ENCODE assay signal across 20 mouse cellular contexts in the genomic region with DNA sequence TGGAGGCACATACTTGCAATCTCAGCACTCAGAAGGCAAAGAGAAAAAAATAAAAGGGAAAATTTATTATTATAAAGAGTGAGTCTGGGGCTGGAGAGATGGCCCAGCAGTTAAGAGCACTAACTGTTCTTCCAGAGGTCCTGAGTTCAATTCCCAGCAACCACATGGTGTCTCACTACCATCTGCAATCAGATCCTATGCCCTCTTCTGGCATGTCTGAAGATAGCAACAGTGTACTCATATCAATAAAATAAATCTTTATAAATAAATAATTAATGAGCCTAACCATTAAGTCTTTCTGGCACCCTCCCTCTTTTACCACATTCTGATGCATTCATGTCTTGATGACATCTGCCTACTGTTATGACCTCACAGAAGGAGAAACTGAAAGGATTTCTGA.
A peak's percentile ranks its signal among the peaks of the same experiment; 100 is the strongest.
DNase-seq lines count a peak whose midpoint lies in the region; ATAC-seq and TF ChIP-seq lines count a peak whose summit lies in the region.
"Had no signal": no experiment of that assay in that cellular context is flagged by ENCODE, and none has a peak within 500 bp of the region (broad histone marks: within the 10 kb centered on the region; RNA-seq: fewer than 3 reads in every experiment).

No protein-coding gene starts in this region.

- no peak for TF ChIP-seq POLR2A in heart, adult 2 months (IDR thresholded peaks at IDR 0.05; ENCODE audit: insufficient read depth, low read depth, low read length)
- TF ChIP-seq POLR2A in CH12.LX (IDR thresholded peaks at IDR 0.05; ENCODE audit: low read depth, low read length): no peak

- in situ Hi-C loops in CH12.LX (cut with MboI; ENCODE audit: low pct_ligation_motif_present, low pct_unique_long_range_greater_than_20kb, low sequenced_read_pairs): no loop called here

- H3K9me3 ChIP-seq in midbrain, embryonic 11.5 days (ENCODE audit: control insufficient read depth, low read length): no peaks in the 10 kb centered on the region
- H3K9me3 ChIP-seq in midbrain, embryonic 16.5 days (replicated peaks; ENCODE audit: control insufficient read depth, low read length, poor library complexity, severe bottlenecking): no peaks in the 10 kb centered on the region
- H3K9me3 ChIP-seq in CH12.LX (replicated peaks; ENCODE audit: low read length): peaks cover 3% of the 10 kb centered on the region
- H3K9me3 ChIP-seq in stomach, postnatal 0 days (ENCODE audit: control insufficient read depth, low read length): no peaks in the 10 kb centered on the region
- H3K9me3 ChIP-seq: embryonic facial prominence, embryonic 13.5 days; forebrain, embryonic 12.5 days; hindbrain, embryonic 12.5 days; intestine, embryonic 15.5 days had no signal

- no peak overlapping the region for H3K9ac ChIP-seq in heart, adult 2 months (ENCODE audit: low read depth, low read length)
- H3K9ac ChIP-seq in midbrain, embryonic 11.5 days (ENCODE audit: low read length): no peak overlapping the region
- H3K9ac ChIP-seq in midbrain, embryonic 16.5 days (ENCODE audit: low read depth, low read length): no peak overlapping the region
- H3K9ac ChIP-seq in CH12.LX (ENCODE audit: insufficient read depth, low read depth): no peak overlapping the region
- H3K9ac ChIP-seq in stomach, postnatal 0 days (ENCODE audit: low read length): no peak overlapping the region
- H3K9ac ChIP-seq: embryonic facial prominence, embryonic 13.5 days; forebrain, embryonic 12.5 days; heart, embryonic 13.5 days; hindbrain, embryonic 12.5 days; intestine, embryonic 15.5 days had no signal

- no peaks in the 10 kb centered on the region; the same call in 1 of the 2 replicates for H3K4me1 ChIP-seq in heart, adult 2 months (ENCODE audit: control insufficient read depth, insufficient read depth, low read length)
- H3K4me1 ChIP-seq in midbrain, embryonic 11.5 days (ENCODE audit: control insufficient read depth, insufficient read depth, low read length): no peaks in the 10 kb centered on the region
- H3K4me1 ChIP-seq in midbrain, embryonic 16.5 days (ENCODE audit: control insufficient read depth, insufficient read depth, low read length): peaks cover 4% of the 10 kb centered on the region; the same call in 1 of the 2 replicates
- H3K4me1 ChIP-seq in CH12.LX (ENCODE audit: control insufficient read depth in 1 of 2, insufficient read depth in 2 of 2): peaks cover 4 to 9% of the 10 kb centered on the region in 2 experiments; a peak in 3 of 4 replicates
- no peaks in the 10 kb centered on the region for H3K4me1 ChIP-seq in stomach, postnatal 0 days (replicated peaks; ENCODE audit: control insufficient read depth, insufficient read depth)

- TF ChIP-seq RAD21 in CH12.LX (IDR thresholded peaks at IDR 0.05; ENCODE audit: low read depth, low read length): no peak; the same call in 1 of the 2 replicates

- TF ChIP-seq EP300 in heart, adult 2 months (IDR thresholded peaks at IDR 0.05; ENCODE audit: insufficient read depth, low read depth, low read length): no peak
- no peak for TF ChIP-seq EP300 in CH12.LX (IDR thresholded peaks at IDR 0.05; ENCODE audit: low read length)
- no peak for TF ChIP-seq EP300 in stomach, postnatal 0 days (optimal IDR thresholded peaks at IDR 0.05)

- H3K79me2 ChIP-seq in heart, adult 2 months (replicated peaks; ENCODE audit: control insufficient read depth, insufficient read depth, low read length): no peaks in the 10 kb centered on the region
- H3K79me2 ChIP-seq in CH12.LX (replicated peaks; ENCODE audit: control insufficient read depth, extremely low read depth, insufficient read depth, poor library complexity, severe bottlenecking): no peaks in the 10 kb centered on the region

- H3K27ac ChIP-seq in heart, adult 2 months: no peak overlapping the region
- no peak overlapping the region for H3K27ac ChIP-seq in midbrain, embryonic 11.5 days (ENCODE audit: low read depth, low read length)
- H3K27ac ChIP-seq in midbrain, embryonic 16.5 days (ENCODE audit: low read length): no peak overlapping the region
- no peak overlapping the region for H3K27ac ChIP-seq in CH12.LX (ENCODE audit: insufficient read depth, low read depth)
- no peak overlapping the region for H3K27ac ChIP-seq in stomach, postnatal 0 days (replicated peaks)
- H3K27ac ChIP-seq: embryonic facial prominence, embryonic 13.5 days; forebrain, embryonic 12.5 days; heart, embryonic 13.5 days; hindbrain, embryonic 12.5 days; intestine, embryonic 15.5 days had no signal

- H3K4me2 ChIP-seq in midbrain, embryonic 11.5 days: no peak overlapping the region
- no peak overlapping the region for H3K4me2 ChIP-seq in midbrain, embryonic 16.5 days (ENCODE audit: low read length)
- H3K4me2 ChIP-seq in CH12.LX (ENCODE audit: insufficient read depth, low read depth, poor library complexity, severe bottlenecking): no peak overlapping the region
- H3K4me2 ChIP-seq in stomach, postnatal 0 days (replicated peaks; ENCODE audit: low read depth): no peak overlapping the region
- H3K4me2 ChIP-seq: embryonic facial prominence, embryonic 13.5 days; forebrain, embryonic 12.5 days; heart, embryonic 13.5 days; hindbrain, embryonic 12.5 days; intestine, embryonic 15.5 days had no signal

- H3K27me3 ChIP-seq in heart, adult 2 months (ENCODE audit: control insufficient read depth, insufficient read depth, low read length): no peaks in the 10 kb centered on the region
- peaks cover 8% of the 10 kb centered on the region for H3K27me3 ChIP-seq in midbrain, embryonic 11.5 days (ENCODE audit: control insufficient read depth, insufficient read depth, low read length)
- H3K27me3 ChIP-seq in midbrain, embryonic 16.5 days (ENCODE audit: control insufficient read depth, insufficient read depth, low read depth, low read length): peaks cover 9% of the 10 kb centered on the region
- peaks cover 3% of the 10 kb centered on the region for H3K27me3 ChIP-seq in CH12.LX (replicated peaks)
- no peaks in the 10 kb centered on the region for H3K27me3 ChIP-seq in stomach, postnatal 0 days (ENCODE audit: control insufficient read depth, insufficient read depth, low read length)
- H3K27me3 ChIP-seq: intestine, embryonic 15.5 days had no signal

- 0 out of 2 replicates have a peak, but pooled peaks have one; percentile 17 for TF ChIP-seq CTCF in heart, adult 2 months (IDR thresholded peaks at IDR 0.05)
- TF ChIP-seq CTCF in CH12.LX (conservative IDR thresholded peaks at IDR 0.05 in 1 of 2, IDR thresholded peaks at IDR 0.05 in 1 of 2; ENCODE audit: low read depth in 2 of 2, low read length in 2 of 2): peak in 1 of 2 experiments; percentile 62; a peak in 2 of 4 replicates
- peak; percentile 23 for TF ChIP-seq CTCF in stomach, postnatal 0 days (IDR thresholded peaks at IDR 0.05; ENCODE audit: low read depth)

- dilution Hi-C loops in CH12.LX (cut with MboI; ENCODE audit: extremely low pct_ligation_motif_present, extremely low pct_unique_long_range_greater_than_20kb, low sequenced_read_pairs): no loop called here

- no peak for DNase-seq in heart, adult 2 months
- DNase-seq in heart, postnatal 14 days: no peak
- peak; percentile 39 for DNase-seq in midbrain, embryonic 11.5 days (ENCODE audit: low spot score, missing footprints)
- DNase-seq in CH12.LX (ENCODE audit: extremely low read depth): no peak
- DNase-seq in stomach, postnatal 0 days (ENCODE audit: low spot score): no peak
- DNase-seq in embryo, embryonic 9.5 days (ENCODE audit: extremely low spot score): no peak
- DNase-seq: adrenal gland, postnatal 10 days; cerebellum, adult 11 months; cerebellum, adult 8-10 months; cerebellum, postnatal 14 days; gastrocnemius, postnatal 10 days; heart, postnatal 4 days had no signal

- no peak overlapping the region for H3K4me3 ChIP-seq in heart, adult 2 months
- H3K4me3 ChIP-seq in midbrain, embryonic 11.5 days (ENCODE audit: low read depth, low read length): no peak overlapping the region
- H3K4me3 ChIP-seq in midbrain, embryonic 16.5 days (ENCODE audit: low read depth, low read length): no peak overlapping the region
- H3K4me3 ChIP-seq in CH12.LX (replicated peaks in 1 of 3; ENCODE audit: low read depth in 2 of 3, low read length in 2 of 3, poor library complexity in 1 of 3): no peak overlapping the region
- H3K4me3 ChIP-seq in stomach, postnatal 0 days (ENCODE audit: low read depth, low read length): no peak overlapping the region
- H3K4me3 ChIP-seq: embryonic facial prominence, embryonic 13.5 days; forebrain, embryonic 12.5 days; heart, embryonic 13.5 days; hindbrain, embryonic 12.5 days; intestine, embryonic 15.5 days had no signal

- intact Hi-C loops in heart, adult 2 months (cut with DNase I): no loop called here
- intact Hi-C loops in heart, postnatal 14 days (cut with DNase I): no loop called here

- no peak for ATAC-seq in midbrain, embryonic 11.5 days (ENCODE audit: low FRiP score)
- ATAC-seq in midbrain, embryonic 16.5 days: no peak
- ATAC-seq in stomach, postnatal 0 days (ENCODE audit: low FRiP score, low TSS enrichment): no peak
- ATAC-seq: forebrain, embryonic 16.5 days; hindbrain, embryonic 16.5 days; intestine, embryonic 15.5 days had no signal

- H3K36me3 ChIP-seq in heart, adult 2 months (ENCODE audit: control insufficient read depth, insufficient read depth, low read length): no peaks in the 10 kb centered on the region
- H3K36me3 ChIP-seq in midbrain, embryonic 11.5 days (ENCODE audit: control insufficient read depth, insufficient read depth, low read length): no peaks in the 10 kb centered on the region
- no peaks in the 10 kb centered on the region for H3K36me3 ChIP-seq in midbrain, embryonic 16.5 days (ENCODE audit: control insufficient read depth, insufficient read depth, low read length)
- no peaks in the 10 kb centered on the region for H3K36me3 ChIP-seq in CH12.LX (replicated peaks in 1 of 2; ENCODE audit: control insufficient read depth in 1 of 2, insufficient read depth in 1 of 2, low read length in 1 of 2)
- H3K36me3 ChIP-seq in stomach, postnatal 0 days (ENCODE audit: control insufficient read depth, insufficient read depth, low read length): no peaks in the 10 kb centered on the region
- H3K36me3 ChIP-seq: embryonic facial prominence, embryonic 13.5 days; forebrain, embryonic 12.5 days; heart, embryonic 13.5 days; hindbrain, embryonic 12.5 days; intestine, embryonic 15.5 days had no signal

TF ChIP-seq in CH12.LX, 34 proteins besides CTCF, POLR2A, EP300 and RAD21:
- peak; percentile 33 for TF ChIP-seq SMC3 (IDR thresholded peaks at IDR 0.05; ENCODE audit: low read depth, low read length)
- 0 out of 2 replicates have a peak, but pooled peaks have one; percentile 19 for TF ChIP-seq MYC (IDR thresholded peaks at IDR 0.05; ENCODE audit: low read depth, low read length)
- TF ChIP-seq KAT2A (IDR thresholded peaks at IDR 0.05; ENCODE audit: insufficient replicate concordance, low read length): no peak
- no peak for TF ChIP-seq USF1 (IDR thresholded peaks at IDR 0.05; ENCODE audit: low read depth, low read length)
TF ChIP-seq in CH12.LX: peak in this region for 2.
